In genomic region chr8:111157617-111158016, GRCm38 (mm10) we compare ENCODE assay signal across 10 mouse cellular contexts.
DNase-seq lines count a peak whose midpoint lies in the region; ATAC-seq and TF ChIP-seq lines count a peak whose summit lies in the region.
"Had no signal": no experiment of that assay in that cellular context is flagged by ENCODE, and none has a peak within 500 bp of the region (broad histone marks: within the 10 kb centered on the region; RNA-seq: fewer than 3 reads in every experiment).

No protein-coding gene starts in this region.

- DNase-seq in A20 (ENCODE audit: low read depth, low spot score) (peak; percentile 51), Patski (ENCODE audit: low read depth, low spot score) (no peak)
- peak; percentile 57 to 80 for DNase-seq in cerebellum, postnatal 14 days
- DNase-seq in gastrocnemius, postnatal 10 days = peak; percentile 63
- peak; percentile 21 for DNase-seq in liver, embryonic 13.5 days
- DNase-seq in ovary, postnatal 36 days (ENCODE audit: low spot score) = peak; percentile 56
- DNase-seq in thymus, postnatal 36 days = peak; percentile 45 to 46

- H3K4me3 ChIP-seq in kidney, embryonic 14.5 days (ENCODE audit: low read length) = no peak overlapping the region
- H3K4me3 ChIP-seq in liver, embryonic 13.5 days (replicated peaks) = no peak overlapping the region
- H3K4me3 ChIP-seq: embryonic facial prominence, embryonic 13.5 days had no signal

- CTCF ChIA-PET in Patski (lab: Charles Lee) = interaction anchor here (1.2 to 5.3 kb wide), 4 partner anchors 11 to 54 kb away, joined by 3 to 22 read pairs (median 3); no protein-coding TSS in a partner anchor

- peak; percentile 78 for TF ChIP-seq CTCF in Patski (IDR thresholded peaks at IDR 0.05)

- H3K27me3 ChIP-seq in Patski = no peaks in the 10 kb centered on the region
- no peaks in the 10 kb centered on the region for H3K27me3 ChIP-seq in kidney, embryonic 14.5 days (ENCODE audit: control insufficient read depth, insufficient read depth, low read length)
- no peaks in the 10 kb centered on the region for H3K27me3 ChIP-seq in liver, embryonic 13.5 days
- H3K27me3 ChIP-seq: embryonic facial prominence, embryonic 13.5 days had no signal

- no peak overlapping the region for H3K9ac ChIP-seq in kidney, embryonic 14.5 days (ENCODE audit: low read depth, low read length)
- H3K9ac ChIP-seq in liver, embryonic 13.5 days = no peak overlapping the region
- H3K9ac ChIP-seq: embryonic facial prominence, embryonic 13.5 days had no signal

- no peaks in the 10 kb centered on the region for H3K9me3 ChIP-seq in kidney, embryonic 14.5 days (ENCODE audit: control insufficient read depth, low read length)
- H3K9me3 ChIP-seq in liver, embryonic 13.5 days (replicated peaks) = no peaks in the 10 kb centered on the region
- H3K9me3 ChIP-seq: embryonic facial prominence, embryonic 13.5 days had no signal

- H3K27ac ChIP-seq in kidney, embryonic 14.5 days (ENCODE audit: low read depth, low read length) = no peak overlapping the region
- no peak overlapping the region for H3K27ac ChIP-seq in liver, embryonic 13.5 days
- H3K27ac ChIP-seq: embryonic facial prominence, embryonic 13.5 days; macrophage had no signal

- ATAC-seq in Patski = peak; percentile 60
- ATAC-seq in kidney, embryonic 14.5 days (ENCODE audit: low FRiP score, low TSS enrichment) = peak; percentile 75; the same call in 1 of the 2 replicates
- ATAC-seq in liver, embryonic 13.5 days (ENCODE audit: low read depth) = peak; percentile 67

- no peak overlapping the region for H3K4me2 ChIP-seq in kidney, embryonic 14.5 days (replicated peaks; ENCODE audit: low read depth, low read length)
- no peak overlapping the region for H3K4me2 ChIP-seq in liver, embryonic 13.5 days
- H3K4me2 ChIP-seq: embryonic facial prominence, embryonic 13.5 days had no signal

- peaks cover 75% of the 10 kb centered on the region for H3K36me3 ChIP-seq in kidney, embryonic 14.5 days (ENCODE audit: control insufficient read depth, insufficient read depth, low read length)
- peaks cover 65% of the 10 kb centered on the region for H3K36me3 ChIP-seq in liver, embryonic 13.5 days

- no peaks in the 10 kb centered on the region for H3K4me1 ChIP-seq in kidney, embryonic 14.5 days (ENCODE audit: control insufficient read depth, insufficient read depth, low read length)
- no peaks in the 10 kb centered on the region for H3K4me1 ChIP-seq in liver, embryonic 13.5 days (replicated peaks)
- H3K4me1 ChIP-seq: embryonic facial prominence, embryonic 13.5 days had no signal

- in situ Hi-C loops in Patski (cut with MboI; ENCODE audit: low pct_unique_long_range_greater_than_20kb) = loop anchor here (10.0 kb wide), 1 partner anchor 97 kb away; the partner anchor contains the start of gene Glg1

- WGBS in kidney, embryonic 14.5 days = 52% methylated on average over 14 of the region's 14 CpGs
- 52% methylated on average over 14 of the region's 14 CpGs for WGBS in liver, embryonic 13.5 days (ENCODE audit: insufficient replicate concordance)

- POLR2A ChIA-PET in Patski (lab: Charles Lee) = interaction anchor here (0.6 kb wide), 1 partner anchor 52 kb away, joined by 3 read pairs; no protein-coding TSS in a partner anchor
